Mouse (Mus musculus) kidney, postnatal 0 days (tissue): ENCODE measurements around the gene Xpo5. TPM values are rescaled to one million over a fixed set of nuclear protein-coding genes. Genes with fewer than 3 reads are reported as not detected.

ENCODE experiments used
- ATAC-seq: fragments of 200-750 bp; cut with Nextera tagmentation; replicated peaks from 2 replicates; pipeline ENCODE4 v1.8.0; 2017; ENCODE audit warnings: low read depth, moderate number of reproducible peaks, moderate TSS enrichment, moderate library complexity; ENCODE audit not compliant: low FRiP score
- DNase-seq: peaks from one replicate; pipeline ENCODE4 v3.0.0-alpha.2; 2016; ENCODE audit warnings: low spot score
- H3K27ac ChIP-seq: fragments of 300-500 bp; sonication (generic); 2 replicates; pipeline ENCODE4 v1.5.1; 2014; ENCODE audit warnings: mild to moderate bottlenecking
- H3K27me3 ChIP-seq: fragments of 300-500 bp; sonication (generic); 2 replicates; pipeline ENCODE4 v1.6.1; 2014; ENCODE audit warnings: low read length, mixed read lengths; ENCODE audit not compliant: insufficient read depth
- H3K36me3 ChIP-seq: fragments of 300-500 bp; sonication (generic); 2 replicates; pipeline ENCODE4 v1.6.1; 2014; ENCODE audit warnings: low read length, mixed read lengths; ENCODE audit not compliant: insufficient read depth
- H3K4me1 ChIP-seq: fragments of 300-500 bp; sonication (generic); replicated peaks from 2 replicates; pipeline ENCODE4 v1.6.1; 2014; ENCODE audit warnings: antibody characterized with exemption, low read length, mixed read lengths; ENCODE audit not compliant: insufficient read depth
- H3K4me2 ChIP-seq: fragments of 300-500 bp; sonication (generic); 2 replicates; pipeline ENCODE4 v1.6.1; 2014; ENCODE audit warnings: mild to moderate bottlenecking, low read length, moderate library complexity, mixed read lengths
- H3K4me3 ChIP-seq: fragments of 300-500 bp; sonication (generic); replicated peaks from 2 replicates; pipeline ENCODE4 v1.5.1; 2014; ENCODE audit warnings: low read depth, low read length
- H3K9ac ChIP-seq: fragments of 300-500 bp; sonication (generic); 2 replicates; pipeline ENCODE4 v1.6.1; 2014; ENCODE audit warnings: low read depth, low read length
- H3K9me3 ChIP-seq: fragments of 300-500 bp; sonication (generic); replicated peaks from 2 replicates; pipeline ENCODE4 v1.6.1; 2016; ENCODE audit warnings: low read length, inconsistent platforms, mixed read lengths
- CTCF ChIP-seq: IDR thresholded peaks from 2 replicates; pipeline ENCODE4 v1.5.1; 2016; ENCODE audit warnings: antibody characterized with exemption, low read depth, mild to moderate bottlenecking, moderate library complexity
- WGBS: fragments of 180-500 bp; shearing (Covaris S2); extraction: QIAGEN DNeasy Blood & Tissue Kit; methylation state at CpG from one replicate; pipeline ENCODE4 v1.1.7; 2014; 5-methylcytosine and 5-hydroxymethylcytosine counted together
- polyA plus RNA-seq: library from polyadenylated mRNA; unstranded; fragments of >200 nt; fragmentation: Nextera tagmentation; extraction: Ambion mirVana; gene quantifications from 2 replicates; pipeline ENCODE4 v1.2.1, GENCODE M21; 2015

Gene Xpo5
- polyA plus RNA-seq, 1 experiment from 2014 or later, result 23.3 TPM

GRCm38 (mm10) chr17:46170538-46170937, 32.0 kb upstream of the Xpo5 start:
- Histone ChIP-seq H3K9me3 (no peaks in the 10 kb centered on the region), H3K36me3 (peaks cover 55% of the 10 kb centered on the region), H3K4me1 (no peaks in the 10 kb centered on the region), H3K27ac (no peak overlapping the region), H3K27me3 (no peaks in the 10 kb centered on the region), H3K4me2 (no peak overlapping the region), H3K4me3 (no peak overlapping the region), H3K9ac (no peak overlapping the region)
- WGBS, result 76% methylated on average over 3 of the region's 3 CpGs
- DNase-seq (peak; percentile 67), ATAC-seq (no peak)
- peak; percentile 71 for TF ChIP-seq CTCF

DNA sequence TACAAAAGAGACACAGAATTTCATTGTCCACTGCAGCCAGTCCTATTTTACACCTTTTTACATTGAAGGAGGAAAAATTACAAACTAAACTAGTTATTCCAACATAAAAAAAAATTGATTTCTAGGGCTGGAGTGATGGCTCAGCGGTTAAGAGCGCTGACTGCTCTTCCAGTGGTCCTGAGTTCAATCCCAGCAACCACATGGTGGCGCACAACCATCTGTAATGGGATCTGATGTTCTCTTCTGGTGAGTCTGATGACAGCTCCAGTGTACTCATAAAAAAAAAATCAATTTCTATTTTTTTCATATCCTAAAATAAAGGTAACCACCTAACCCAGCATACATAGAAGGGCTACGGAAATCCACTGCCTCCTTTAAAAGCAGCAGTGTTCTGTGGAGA, 20.3 kb upstream of the Xpo5 start:
- TF ChIP-seq CTCF, result peak; percentile 57
- DNase-seq, result no peak
- Histone ChIP-seq H3K9ac (no peak overlapping the region), H3K4me1 (no peaks in the 10 kb centered on the region), H3K4me3 (no peak overlapping the region), H3K9me3 (no peaks in the 10 kb centered on the region), H3K36me3 (peaks cover 55% of the 10 kb centered on the region), H3K4me2 (no peak overlapping the region), H3K27me3 (no peaks in the 10 kb centered on the region), H3K27ac (no peak overlapping the region)
- WGBS, result 86% methylated on average over 4 of the region's 4 CpGs
- ATAC-seq, result no peak

GRCm38 (mm10) chr17:46188829-46189228, 13.8 kb upstream of the Xpo5 start:
- DNase-seq, result no peak
- Histone ChIP-seq H3K4me1 (no peaks in the 10 kb centered on the region), H3K4me2 (no peak overlapping the region), H3K36me3 (peaks cover 45% of the 10 kb centered on the region), H3K9ac (no peak overlapping the region), H3K9me3 (no peaks in the 10 kb centered on the region), H3K27ac (no peak overlapping the region), H3K27me3 (no peaks in the 10 kb centered on the region), H3K4me3 (no peak overlapping the region)
- TF ChIP-seq CTCF, result no peak
- WGBS, result 92% methylated on average over 2 of the region's 2 CpGs
- no peak for ATAC-seq

DNA sequence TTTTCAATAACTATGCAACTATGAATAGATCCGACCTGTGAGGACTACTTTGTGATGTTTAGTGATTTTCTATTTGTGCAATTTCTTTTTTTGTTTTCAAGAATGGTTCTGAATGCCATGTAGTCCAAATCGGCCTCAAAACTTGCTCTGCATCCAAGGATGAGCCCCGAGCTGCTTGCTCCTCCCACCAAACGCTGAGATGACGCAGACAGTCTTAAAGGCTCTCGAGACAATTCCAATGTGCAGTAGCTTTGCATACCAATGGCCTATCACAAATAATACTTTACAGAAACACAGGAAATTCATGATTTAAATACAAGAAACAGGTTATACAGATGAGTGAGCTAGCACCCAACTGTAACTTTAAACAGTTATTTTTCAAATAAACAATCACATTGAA, 1.4 kb upstream of the Xpo5 start:
- Histone ChIP-seq H3K4me1 (peaks cover 14% of the 10 kb centered on the region; the same call in 1 of the 2 replicates), H3K4me3 (no peak overlapping the region), H3K27ac (no peak overlapping the region), H3K4me2 (peak overlapping the region; percentile 79), H3K9me3 (no peaks in the 10 kb centered on the region), H3K27me3 (no peaks in the 10 kb centered on the region), H3K9ac (no peak overlapping the region), H3K36me3 (peaks cover 19% of the 10 kb centered on the region; the same call in 1 of the 2 replicates)
- 48% methylated on average over 6 of the region's 6 CpGs for WGBS
- DNase-seq, result peak; percentile 13
- TF ChIP-seq CTCF, result no peak
- ATAC-seq, result no peak

- no peak for TF ChIP-seq CTCF
- Histone ChIP-seq H3K9ac (peak overlapping the region; percentile 69), H3K9me3 (no peaks in the 10 kb centered on the region), H3K27me3 (no peaks in the 10 kb centered on the region), H3K27ac (peak overlapping the region; percentile 81), H3K36me3 (peaks cover 14% of the 10 kb centered on the region), H3K4me2 (peak overlapping the region; percentile 82), H3K4me3 (peak overlapping the region; percentile 80), H3K4me1 (peaks cover 14% of the 10 kb centered on the region; the same call in 1 of the 2 replicates)
- ATAC-seq, result no peak
- DNase-seq, result peak; percentile 47
- under 1% methylated on average over 20 of the region's 20 CpGs for WGBS
Observed at GRCm38 (mm10) chr17:46203078-46203477, 496 bp downstream of the Xpo5 start.

DNA sequence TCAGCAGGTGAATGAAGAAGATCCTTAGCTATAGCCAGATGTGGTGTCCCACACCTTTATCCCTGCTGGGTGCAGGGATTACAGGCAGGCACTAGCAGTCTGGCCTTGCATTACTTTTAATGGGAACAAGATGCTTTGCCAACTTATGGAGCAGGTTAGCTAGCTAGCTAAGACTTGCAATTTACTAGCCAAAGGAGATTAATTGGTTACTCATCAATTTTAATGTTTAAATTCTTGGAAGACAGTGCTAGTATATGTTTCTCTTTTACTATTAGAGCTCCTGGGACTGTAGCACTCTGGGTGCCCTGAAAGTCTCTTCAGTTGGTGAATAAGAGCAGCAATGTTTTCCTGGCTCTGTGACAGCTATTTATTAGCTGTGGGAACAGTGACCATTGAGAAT, 4.1 kb downstream of the Xpo5 start:
- peaks cover 17% of the 10 kb centered on the region for H3K36me3 ChIP-seq
- H3K4me1 ChIP-seq, result peaks cover 9% of the 10 kb centered on the region; the same call in 1 of the 2 replicates
- H3K27ac ChIP-seq, result no peak overlapping the region
- H3K9me3 ChIP-seq, result no peaks in the 10 kb centered on the region
- H3K4me2 ChIP-seq, result no peak overlapping the region
- no peak for ATAC-seq
- DNase-seq, result no peak
- H3K9ac ChIP-seq, result no peak overlapping the region
- H3K4me3 ChIP-seq, result no peak overlapping the region
- TF ChIP-seq CTCF, result no peak
- no peaks in the 10 kb centered on the region for H3K27me3 ChIP-seq

- ATAC-seq, result peak; percentile 63; the same call in 1 of the 2 replicates
Observed at GRCm38 (mm10) chr17:46210550-46210949, 8.0 kb downstream of the Xpo5 start.

More at GRCm38 (mm10) chr17:46210550-46210949, 8.0 kb downstream of the Xpo5 start:
- Histone ChIP-seq H3K36me3 (peaks cover 42% of the 10 kb centered on the region), H3K27ac (peak overlapping the region; percentile 50; the same call in 1 of the 2 replicates), H3K4me3 (no peak overlapping the region), H3K27me3 (no peaks in the 10 kb centered on the region), H3K9me3 (no peaks in the 10 kb centered on the region), H3K4me1 (no peaks in the 10 kb centered on the region), H3K4me2 (no peak overlapping the region), H3K9ac (no peak overlapping the region)
- TF ChIP-seq CTCF, result no peak
- 71% methylated on average over 3 of the region's 3 CpGs for WGBS
- peak; percentile 24 for DNase-seq
